Mouse (Mus musculus) cerebellum, adult 2 months (tissue): Measurements from ENCODE around the gene Gatd1. TPM values are rescaled to one million over a fixed set of nuclear protein-coding genes. Genes with fewer than 3 reads are reported as not detected.
A peak's percentile ranks its signal among the peaks of the same experiment; 100 is the strongest.

Source experiments
- DNase-seq, 2 experiments: peaks; one replicate each; pipeline ENCODE4 v3.0.0; 2021
- H3K27ac ChIP-seq: fragments of 200-500 bp; 2 replicates; pipeline ENCODE4 v1.5.1; 2012; ENCODE audit warnings: low read length, control low read depth, inconsistent platforms; ENCODE audit not compliant: insufficient read depth
- H3K27me3 ChIP-seq: fragments of 200-500 bp; 2 replicates; pipeline ENCODE4 v1.6.1; 2012; ENCODE audit warnings: inconsistent platforms, mild to moderate bottlenecking, low read length, moderate library complexity; ENCODE audit not compliant: control insufficient read depth, insufficient read depth
- H3K4me1 ChIP-seq: fragments of 200-500 bp; 2 replicates; pipeline ENCODE4 v1.6.1; 2011; ENCODE audit warnings: low read length; ENCODE audit not compliant: control insufficient read depth, insufficient read depth
- H3K4me3 ChIP-seq: fragments of 200-500 bp; replicated peaks from 2 replicates; pipeline ENCODE3; 2011; ENCODE audit warnings: mild to moderate bottlenecking, low read depth, low read length, control low read depth; ENCODE audit not compliant: insufficient read depth
- CTCF ChIP-seq: fragments of 200-500 bp; IDR thresholded peaks from 2 replicates; pipeline ENCODE4 v1.5.1; 2011; ENCODE audit warnings: low read depth, mild to moderate bottlenecking, control low read depth, low read length, moderate library complexity, borderline replicate concordance; ENCODE audit not compliant: insufficient read depth
- POLR2A ChIP-seq: fragments of 200-500 bp; IDR thresholded peaks from 2 replicates; pipeline ENCODE4 v1.6.1; 2011; ENCODE audit warnings: low read length, control low read depth, borderline replicate concordance; ENCODE audit not compliant: insufficient read depth
- WGBS: fragments of 180-500 bp; shearing (Covaris S2); methylation state at CpG from one replicate; pipeline ENCODE4 v1.1.7; 2018; 5-methylcytosine and 5-hydroxymethylcytosine counted together
- polyA plus RNA-seq: library from polyadenylated mRNA; depleted of rRNA; stranded (reverse); fragments of >200 nt; gene quantifications from 2 replicates; pipeline ENCODE4 v1.2.3, GENCODE M21; 2012

Gene Gatd1
- polyA plus RNA-seq, 1 experiment: 49.2 TPM

GRCm38 (mm10) chr7:141457986-141458660, 44.2 kb upstream of the Gatd1 start:
- peaks cover 62% of the 10 kb centered on the region for H3K4me1 ChIP-seq
- no peak overlapping the region for H3K4me3 ChIP-seq
- TF ChIP-seq CTCF: peak; percentile 63
- TF ChIP-seq POLR2A: no peak
- peak; percentile 55 to 65 for DNase-seq
- 63% methylated on average over 15 of the region's 15 CpGs for WGBS
- no peaks in the 10 kb centered on the region for H3K27me3 ChIP-seq
- peak overlapping the region; percentile 12; the same call in 1 of the 2 replicates for H3K27ac ChIP-seq

DNA sequence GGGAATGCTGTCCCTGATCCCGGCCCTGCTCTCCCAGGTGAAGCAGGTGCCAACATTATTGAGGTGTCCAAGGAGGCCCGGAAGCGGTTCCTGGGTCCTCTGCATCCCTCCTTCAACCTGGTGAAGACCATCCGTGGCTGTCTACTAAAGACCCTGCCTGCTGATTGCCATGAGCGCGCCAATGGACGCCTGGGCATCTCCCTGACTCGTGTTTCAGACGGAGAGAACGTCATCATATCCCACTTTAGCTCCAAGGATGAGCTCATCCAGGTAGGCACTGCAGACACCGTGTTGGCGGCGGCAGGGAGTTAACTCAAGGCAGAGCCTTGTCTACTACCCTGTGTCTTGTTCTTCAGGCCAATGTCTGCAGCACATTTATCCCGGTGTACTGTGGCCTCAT, 43.3 kb upstream of the Gatd1 start:
- H3K27ac ChIP-seq: peak overlapping the region; percentile 91
- peak; percentile 42 to 48 for DNase-seq
- no peaks in the 10 kb centered on the region for H3K27me3 ChIP-seq
- WGBS: 50% methylated on average over 14 of the region's 14 CpGs
- H3K4me3 ChIP-seq: no peak overlapping the region
- TF ChIP-seq POLR2A (no peak), CTCF (no peak)
- H3K4me1 ChIP-seq: peaks cover 58% of the 10 kb centered on the region

GRCm38 (mm10) chr7:141456739-141457138, 42.8 kb upstream of the Gatd1 start:
- no peak for TF ChIP-seq CTCF
- no peak for TF ChIP-seq POLR2A
- H3K27ac ChIP-seq: peak overlapping the region; percentile 91
- H3K4me1 ChIP-seq: peaks cover 55% of the 10 kb centered on the region
- peak overlapping the region; percentile 72 for H3K4me3 ChIP-seq
- no peaks in the 10 kb centered on the region for H3K27me3 ChIP-seq
- no peak for DNase-seq
- WGBS: 62% methylated on average over 6 of the region's 6 CpGs

- TF ChIP-seq CTCF (no peak), POLR2A (peak; percentile 35; the same call in 1 of the 2 replicates)
- DNase-seq: peak; percentile 77 to 78
- WGBS: 1% methylated on average over 23 of the region's 23 CpGs
These were observed 41.8 kb upstream of the Gatd1 start for GRCm38 (mm10) chr7:141455610-141456314.

GRCm38 (mm10) chr7:141454967-141455551, 41.1 kb upstream of the Gatd1 start, which contains the start of gene Pnpla2:
TSS of gene Pnpla2 (plus strand) at chr7:141455198.
- no peak for TF ChIP-seq CTCF
- TF ChIP-seq POLR2A: peak; percentile 75
- Histone ChIP-seq H3K27me3 (no peaks in the 10 kb centered on the region), H3K4me1 (peaks cover 45% of the 10 kb centered on the region), H3K4me3 (peak within 1 kb of the TSS; percentile 72), H3K27ac (peak within 1 kb of the TSS; percentile 91)
- DNase-seq: peak; percentile 89 to 90
- WGBS: under 1% methylated on average over 45 of the region's 45 CpGs

More at GRCm38 (mm10) chr7:141455610-141456314, 41.8 kb upstream of the Gatd1 start:
- Histone ChIP-seq H3K4me1 (peaks cover 52% of the 10 kb centered on the region), H3K27ac (peak overlapping the region; percentile 91), H3K27me3 (no peaks in the 10 kb centered on the region), H3K4me3 (peak overlapping the region; percentile 72)

DNA sequence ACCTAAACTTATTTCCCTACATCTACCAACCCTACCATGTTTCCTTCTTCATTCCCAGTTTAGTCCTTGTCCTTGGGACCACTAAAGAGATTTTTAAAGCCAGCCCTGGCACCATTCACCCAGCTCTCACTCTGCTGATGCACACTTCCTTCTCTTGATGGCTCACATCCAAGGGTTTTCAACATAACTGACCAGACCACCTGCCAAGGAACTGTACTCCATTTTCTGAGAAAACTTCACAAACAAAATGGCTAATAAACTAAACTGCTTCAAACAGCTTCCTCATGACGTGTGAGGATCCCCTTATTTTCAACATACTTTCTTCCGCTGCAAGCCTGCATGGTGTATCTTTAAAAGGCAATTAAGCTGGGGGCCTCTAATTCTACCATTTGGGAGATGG, 39.7 kb upstream of the Gatd1 start:
- WGBS: 88% methylated on average over 2 of the region's 2 CpGs
- no peak overlapping the region for H3K27ac ChIP-seq
- TF ChIP-seq POLR2A (no peak), CTCF (no peak)
- no peak overlapping the region for H3K4me3 ChIP-seq
- no peaks in the 10 kb centered on the region for H3K27me3 ChIP-seq
- DNase-seq: no peak
- H3K4me1 ChIP-seq: peaks cover 31% of the 10 kb centered on the region

GRCm38 (mm10) chr7:141451928-141452327, 38.0 kb upstream of the Gatd1 start:
- Histone ChIP-seq H3K4me1 (peaks cover 17% of the 10 kb centered on the region), H3K27me3 (no peaks in the 10 kb centered on the region), H3K4me3 (no peak overlapping the region), H3K27ac (no peak overlapping the region)
- DNase-seq: no peak
- TF ChIP-seq POLR2A: no peak
- no peak for TF ChIP-seq CTCF
